Mouse (Mus musculus): ENCODE measurements around the gene Coa6. TPM values are rescaled to one million over a fixed set of nuclear protein-coding genes. Genes with fewer than 3 reads are reported as not detected.

Coa6 gene
- total and polyA plus RNA-seq, 3 experiments = 26.6 to 30.3 (median 29.1) TPM

DNA sequence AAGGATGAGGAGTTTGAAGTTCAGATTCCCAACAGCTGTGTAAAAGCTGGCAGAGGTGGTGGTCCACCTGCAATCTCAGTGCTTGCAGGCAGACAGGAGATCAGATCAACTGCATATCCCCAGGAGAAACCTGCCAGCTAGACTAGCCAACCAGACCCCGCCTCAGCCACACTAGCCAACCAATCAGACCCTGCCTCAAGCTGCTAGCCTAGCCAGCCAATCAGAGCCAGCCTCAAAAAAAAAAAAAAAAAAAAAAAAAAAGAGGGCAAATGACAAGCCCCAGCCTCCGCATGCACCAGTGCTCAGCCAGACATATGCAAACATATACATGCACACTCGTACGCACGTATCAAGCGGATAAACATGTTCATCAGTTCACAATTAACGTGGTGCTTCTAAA, 33.1 kb downstream of the Coa6 start:
- in situ Hi-C loops (cut with MboI; ENCODE audit: low pct_ligation_motif_present, low pct_unique_long_range_greater_than_20kb, low sequenced_read_pairs) = no loop called here
- Histone ChIP-seq H3K27me3 (replicated peaks) (no peaks in the 10 kb centered on the region), H3K9me3 (replicated peaks; ENCODE audit: low read length) (no peaks in the 10 kb centered on the region), H3K9ac (ENCODE audit: insufficient read depth, low read depth) (no peak overlapping the region), H3K4me2 (ENCODE audit: insufficient read depth, low read depth, poor library complexity, severe bottlenecking) (no peak overlapping the region), H3K4me1 (ENCODE audit: control insufficient read depth in 1 of 2, insufficient read depth in 2 of 2) (no peaks in the 10 kb centered on the region), H3K79me2 (replicated peaks; ENCODE audit: control insufficient read depth, extremely low read depth, insufficient read depth, poor library complexity, severe bottlenecking) (no peaks in the 10 kb centered on the region), H3K4me3 (replicated peaks in 1 of 3; ENCODE audit: low read depth in 2 of 3, low read length in 2 of 3, poor library complexity in 1 of 3) (no peak overlapping the region), H3K27ac (ENCODE audit: insufficient read depth, low read depth) (no peak overlapping the region), H3K36me3 (replicated peaks in 1 of 2; ENCODE audit: control insufficient read depth in 1 of 2, insufficient read depth in 1 of 2, low read length in 1 of 2) (peaks cover 72 to 92% of the 10 kb centered on the region in 2 experiments)
- no peak for DNase-seq (ENCODE audit: extremely low read depth)
- no peak for TF ChIP-seq ZMIZ1 (IDR thresholded peaks at IDR 0.05; ENCODE audit: low read depth, low read length)
- TF ChIP-seq MEF2A (IDR thresholded peaks at IDR 0.05; ENCODE audit: borderline replicate concordance, low read depth, low read length) = no peak
- TF ChIP-seq USF1 (IDR thresholded peaks at IDR 0.05; ENCODE audit: low read depth, low read length) = no peak
- TF ChIP-seq BHLHE40 (IDR thresholded peaks at IDR 0.05; ENCODE audit: low read depth, low read length) = no peak
- TF ChIP-seq ZNF384 (IDR thresholded peaks at IDR 0.05; ENCODE audit: low read depth, low read length) = peak; percentile 89
- dilution Hi-C loops (cut with MboI; ENCODE audit: extremely low pct_ligation_motif_present, extremely low pct_unique_long_range_greater_than_20kb, low sequenced_read_pairs) = no loop called here

DNA sequence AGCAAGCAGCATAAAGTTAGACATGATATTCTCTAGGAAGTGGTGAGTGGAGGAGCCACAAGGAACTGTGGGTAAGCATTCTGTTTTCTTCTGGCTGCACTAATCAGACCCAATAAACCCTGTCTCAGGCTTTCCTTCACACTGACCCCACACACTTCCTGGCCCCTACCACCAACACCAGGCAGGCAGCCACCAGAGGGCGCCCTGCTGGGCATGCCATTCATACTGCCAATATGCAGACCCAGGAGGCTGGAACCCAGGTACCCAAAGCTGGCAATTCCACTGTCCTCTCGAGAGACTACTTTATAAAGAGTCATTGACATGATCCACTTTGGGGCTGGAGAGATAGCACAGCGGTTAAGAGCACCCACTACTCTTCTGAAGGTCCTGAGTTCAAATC, 38.0 kb downstream of the Coa6 start:
- peaks cover 63 to 91% of the 10 kb centered on the region in 2 experiments for H3K36me3 ChIP-seq (replicated peaks in 1 of 2; ENCODE audit: control insufficient read depth in 1 of 2, insufficient read depth in 1 of 2, low read length in 1 of 2)
- dilution Hi-C loops (cut with MboI; ENCODE audit: extremely low pct_ligation_motif_present, extremely low pct_unique_long_range_greater_than_20kb, low sequenced_read_pairs) = no loop called here
- peak; percentile 31 for DNase-seq (ENCODE audit: extremely low read depth)

DNA sequence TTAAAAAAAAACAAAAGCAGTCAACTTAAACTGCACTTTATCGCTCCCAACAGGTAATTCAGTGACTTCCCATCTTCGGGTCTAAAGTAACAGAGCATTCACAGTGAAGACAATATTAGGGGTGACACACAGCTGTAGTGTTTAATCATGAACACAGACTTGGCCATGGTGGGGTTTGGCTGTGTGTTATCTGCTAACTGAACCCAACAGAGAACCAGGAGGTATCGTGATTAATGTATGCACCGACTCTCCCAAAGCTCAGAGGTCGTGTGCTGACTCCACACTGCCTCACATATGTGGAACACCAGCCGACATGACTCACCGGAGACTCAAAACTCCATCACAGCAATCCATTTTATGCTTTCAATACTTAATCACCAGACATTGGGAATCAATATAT, 39.4 kb downstream of the Coa6 start:
- Histone ChIP-seq H3K9me3 (replicated peaks; ENCODE audit: low read length) (no peaks in the 10 kb centered on the region), H3K4me1 (ENCODE audit: control insufficient read depth in 1 of 2, insufficient read depth in 2 of 2) (peaks cover 0 to 13% of the 10 kb centered on the region in 2 experiments; a peak in 1 of 4 replicates), H3K36me3 (replicated peaks in 1 of 2; ENCODE audit: control insufficient read depth in 1 of 2, insufficient read depth in 1 of 2, low read length in 1 of 2) (peaks cover 69 to 85% of the 10 kb centered on the region in 2 experiments), H3K79me2 (replicated peaks; ENCODE audit: control insufficient read depth, extremely low read depth, insufficient read depth, poor library complexity, severe bottlenecking) (no peaks in the 10 kb centered on the region), H3K4me3 (replicated peaks in 1 of 3; ENCODE audit: low read depth in 2 of 3, low read length in 2 of 3, poor library complexity in 1 of 3) (no peak overlapping the region), H3K27me3 (replicated peaks) (no peaks in the 10 kb centered on the region), H3K9ac (ENCODE audit: insufficient read depth, low read depth) (no peak overlapping the region), H3K4me2 (ENCODE audit: insufficient read depth, low read depth, poor library complexity, severe bottlenecking) (no peak overlapping the region), H3K27ac (ENCODE audit: insufficient read depth, low read depth) (no peak overlapping the region)
- in situ Hi-C loops (cut with MboI; ENCODE audit: low pct_ligation_motif_present, low pct_unique_long_range_greater_than_20kb, low sequenced_read_pairs) = no loop called here
- DNase-seq (ENCODE audit: extremely low read depth) = no peak
- no peak for TF ChIP-seq NELFE (IDR thresholded peaks at IDR 0.05; ENCODE audit: low read depth, low read length)
- TF ChIP-seq EP300 (IDR thresholded peaks at IDR 0.05; ENCODE audit: low read length) = no peak
- no peak for TF ChIP-seq TCF12 (IDR thresholded peaks at IDR 0.05; ENCODE audit: low read depth, low read length)
- no peak for TF ChIP-seq TBP (conservative IDR thresholded peaks at IDR 0.05; ENCODE audit: low read depth, low read length)
- TF ChIP-seq PAX5 (IDR thresholded peaks at IDR 0.05; ENCODE audit: low read length) = no peak
- TF ChIP-seq MYC (IDR thresholded peaks at IDR 0.05; ENCODE audit: low read depth, low read length) = no peak
- TF ChIP-seq UBTF (IDR thresholded peaks at IDR 0.05; ENCODE audit: low read depth, low read length) = no peak
- TF ChIP-seq MEF2A (IDR thresholded peaks at IDR 0.05; ENCODE audit: borderline replicate concordance, low read depth, low read length) = no peak
- TF ChIP-seq ZC3H11A (IDR thresholded peaks at IDR 0.05; ENCODE audit: low read depth, low read length) = no peak
- no peak for TF ChIP-seq NRF1 (IDR thresholded peaks at IDR 0.05; ENCODE audit: low read depth, low read length)
- dilution Hi-C loops (cut with MboI; ENCODE audit: extremely low pct_ligation_motif_present, extremely low pct_unique_long_range_greater_than_20kb, low sequenced_read_pairs) = no loop called here

More for the DNA sequence above, 38.0 kb downstream of the Coa6 start:
- no peak overlapping the region for H3K27ac ChIP-seq (ENCODE audit: insufficient read depth, low read depth)
- peaks cover 0 to 13% of the 10 kb centered on the region in 2 experiments; a peak in 1 of 4 replicates for H3K4me1 ChIP-seq (ENCODE audit: control insufficient read depth in 1 of 2, insufficient read depth in 2 of 2)
- no peak for TF ChIP-seq MYC (IDR thresholded peaks at IDR 0.05; ENCODE audit: low read depth, low read length)
- TF ChIP-seq RAD21 (IDR thresholded peaks at IDR 0.05; ENCODE audit: low read depth, low read length) = peak; percentile 6
- TF ChIP-seq UBTF (IDR thresholded peaks at IDR 0.05; ENCODE audit: low read depth, low read length) = no peak
- TF ChIP-seq TBP (conservative IDR thresholded peaks at IDR 0.05; ENCODE audit: low read depth, low read length) = no peak
- TF ChIP-seq JUN (IDR thresholded peaks at IDR 0.05; ENCODE audit: insufficient read depth, low read depth, low read length) = no peak
- TF ChIP-seq BHLHE40 (IDR thresholded peaks at IDR 0.05; ENCODE audit: low read depth, low read length) = no peak
- no peak for TF ChIP-seq MAZ (IDR thresholded peaks at IDR 0.05; ENCODE audit: low read depth, low read length)
- TF ChIP-seq TCF12 (IDR thresholded peaks at IDR 0.05; ENCODE audit: low read depth, low read length) = no peak
- TF ChIP-seq SMC3 (IDR thresholded peaks at IDR 0.05; ENCODE audit: low read depth, low read length) = peak; percentile 58
- TF ChIP-seq MAX (IDR thresholded peaks at IDR 0.05; ENCODE audit: low read length) = no peak
- peak in 1 of 2 experiments; percentile 67 for TF ChIP-seq CTCF (conservative IDR thresholded peaks at IDR 0.05 in 1 of 2, IDR thresholded peaks at IDR 0.05 in 1 of 2; ENCODE audit: low read depth in 2 of 2, low read length in 2 of 2)
- H3K4me2 ChIP-seq (ENCODE audit: insufficient read depth, low read depth, poor library complexity, severe bottlenecking) = no peak overlapping the region
- in situ Hi-C loops (cut with MboI; ENCODE audit: low pct_ligation_motif_present, low pct_unique_long_range_greater_than_20kb, low sequenced_read_pairs) = no loop called here
- no peaks in the 10 kb centered on the region for H3K9me3 ChIP-seq (replicated peaks; ENCODE audit: low read length)
- H3K9ac ChIP-seq (ENCODE audit: insufficient read depth, low read depth) = no peak overlapping the region
- H3K27me3 ChIP-seq (replicated peaks) = no peaks in the 10 kb centered on the region
- no peak overlapping the region for H3K4me3 ChIP-seq (replicated peaks in 1 of 3; ENCODE audit: low read depth in 2 of 3, low read length in 2 of 3, poor library complexity in 1 of 3)
- H3K79me2 ChIP-seq (replicated peaks; ENCODE audit: control insufficient read depth, extremely low read depth, insufficient read depth, poor library complexity, severe bottlenecking) = no peaks in the 10 kb centered on the region

Data from CH12.LX (cell line).